Mouse (Mus musculus): ENCODE measurements around the gene Fahd2a. TPM values are rescaled to one million over a fixed set of nuclear protein-coding genes. Genes with fewer than 3 reads are reported as not detected.
A peak's percentile ranks its signal among the peaks of the same experiment; 100 is the strongest.

The Fahd2a gene
- total RNA-seq (2014; rRNA removed; ENCODE audit: low replicate concordance) (30.3 and 58.0 TPM in 2 replicates), polyA plus RNA-seq (2015; fragmentation: Nextera tagmentation; extraction: Ambion mirVana) (37.9 and 43.3 TPM in 2 replicates)

GRCm38 (mm10) chr2:127444055-127444789 lies at the start of gene Fahd2a:
Gene Fahd2a, minus strand, starts transcription at chr2:127444565.
- Histone ChIP-seq H3K27me3 (ENCODE audit: control insufficient read depth, insufficient read depth, low read length) (no peaks in the 10 kb centered on the region), H3K4me3 (ENCODE audit: low read depth, low read length) (peak within 1 kb of the TSS; percentile 68), H3K9ac (replicated peaks; ENCODE audit: low read depth, low read length) (peak within 1 kb of the TSS; percentile 63), H3K9me3 (replicated peaks; ENCODE audit: control insufficient read depth, low read length) (no peaks in the 10 kb centered on the region), H3K4me2 (ENCODE audit: low read depth, low read length) (peak within 1 kb of the TSS; percentile 74), H3K4me1 (ENCODE audit: control insufficient read depth, insufficient read depth) (no peaks in the 10 kb centered on the region), H3K36me3 (replicated peaks; ENCODE audit: control insufficient read depth, insufficient read depth, low read length) (peaks cover 3% of the 10 kb centered on the region; the same call in 1 of the 2 replicates), H3K27ac (ENCODE audit: low read depth) (0 out of 2 replicates have a peak within 1 kb of the TSS, but pooled peaks have one; percentile 28)
- TF ChIP-seq EP300 (IDR thresholded peaks at IDR 0.05; ENCODE audit: low read depth): no peak
- TF ChIP-seq CTCF (IDR thresholded peaks at IDR 0.05; ENCODE audit: low read depth): no peak
- DNase-seq (ENCODE audit: low spot score) (peak; percentile 85), ATAC-seq (ENCODE audit: insufficient read depth, low read depth) (peak; percentile 92)
- WGBS: 3% methylated on average over 37 of the region's 37 CpGs

DNA sequence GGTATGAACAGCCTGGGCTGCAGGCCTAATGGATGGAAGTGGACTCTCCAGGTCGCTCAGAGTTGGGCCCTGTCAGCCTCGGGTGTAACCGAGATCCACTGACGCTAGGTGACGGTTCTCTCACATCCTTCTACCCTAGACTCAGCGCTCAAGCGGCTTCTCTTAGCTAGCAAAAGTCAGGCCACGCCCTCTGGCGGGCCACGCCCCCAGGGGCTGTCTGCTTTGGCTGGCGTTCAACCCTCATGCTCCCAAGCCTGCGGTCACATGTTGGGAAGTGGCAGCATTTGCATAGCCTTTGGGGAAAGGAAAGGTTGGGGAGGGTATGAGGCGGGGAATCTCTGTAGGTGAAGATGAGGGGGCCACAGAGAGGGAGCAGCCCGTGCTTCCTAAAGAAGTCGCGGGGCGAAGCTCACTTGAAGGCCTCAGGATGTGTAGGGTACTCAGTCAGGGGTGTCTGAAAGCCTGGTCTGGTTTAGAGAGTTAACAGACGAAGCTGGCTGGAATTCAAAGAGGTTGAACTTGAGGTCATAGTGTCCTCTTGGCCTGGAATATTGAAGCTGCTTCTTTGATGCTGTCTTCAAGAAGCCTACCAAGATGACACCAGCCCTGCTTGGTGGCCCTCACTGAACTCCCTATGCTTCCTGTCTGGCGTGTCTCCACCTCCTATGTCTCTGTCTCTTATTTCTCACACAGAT lies 40.3 kb upstream of the Fahd2a start:
- 8% methylated on average over 19 of the region's 19 CpGs for WGBS
- H3K36me3 ChIP-seq (replicated peaks; ENCODE audit: control insufficient read depth, insufficient read depth, low read length): no peaks in the 10 kb centered on the region
- H3K4me1 ChIP-seq (ENCODE audit: control insufficient read depth, insufficient read depth): peaks cover 11% of the 10 kb centered on the region
- peak; percentile 76 for DNase-seq (ENCODE audit: low spot score)
- no peak overlapping the region for H3K27ac ChIP-seq (ENCODE audit: low read depth)
- H3K4me3 ChIP-seq (ENCODE audit: low read depth, low read length): peak overlapping the region; percentile 15; the same call in 1 of the 2 replicates
- peaks cover 63% of the 10 kb centered on the region for H3K27me3 ChIP-seq (ENCODE audit: control insufficient read depth, insufficient read depth, low read length)
- TF ChIP-seq CTCF (IDR thresholded peaks at IDR 0.05; ENCODE audit: low read depth) (no peak), EP300 (IDR thresholded peaks at IDR 0.05; ENCODE audit: low read depth) (no peak)
- H3K4me2 ChIP-seq (ENCODE audit: low read depth, low read length): peak overlapping the region; percentile 44
- ATAC-seq (ENCODE audit: insufficient read depth, low read depth): peak; percentile 65; the same call in 1 of the 2 replicates
- no peak overlapping the region for H3K9ac ChIP-seq (replicated peaks; ENCODE audit: low read depth, low read length)
- no peaks in the 10 kb centered on the region for H3K9me3 ChIP-seq (replicated peaks; ENCODE audit: control insufficient read depth, low read length)

GRCm38 (mm10) chr2:127483001-127483400 lies 38.6 kb upstream of the Fahd2a start:
- Histone ChIP-seq H3K4me3 (ENCODE audit: low read depth, low read length) (peak overlapping the region; percentile 45), H3K27ac (ENCODE audit: low read depth) (no peak overlapping the region), H3K4me2 (ENCODE audit: low read depth, low read length) (peak overlapping the region; percentile 65), H3K36me3 (replicated peaks; ENCODE audit: control insufficient read depth, insufficient read depth, low read length) (no peaks in the 10 kb centered on the region), H3K27me3 (ENCODE audit: control insufficient read depth, insufficient read depth, low read length) (peaks cover 70% of the 10 kb centered on the region), H3K9me3 (replicated peaks; ENCODE audit: control insufficient read depth, low read length) (no peaks in the 10 kb centered on the region), H3K9ac (replicated peaks; ENCODE audit: low read depth, low read length) (no peak overlapping the region), H3K4me1 (ENCODE audit: control insufficient read depth, insufficient read depth) (peaks cover 11% of the 10 kb centered on the region)
- TF ChIP-seq CTCF (IDR thresholded peaks at IDR 0.05; ENCODE audit: low read depth) (no peak), EP300 (IDR thresholded peaks at IDR 0.05; ENCODE audit: low read depth) (no peak)
- ATAC-seq (ENCODE audit: insufficient read depth, low read depth) (no peak), DNase-seq (ENCODE audit: low spot score) (no peak)
- whole genome bisulfite sequencing: under 1% methylated on average over 21 of the region's 21 CpGs

- under 1% methylated on average over 19 of the region's 21 CpGs for WGBS
- Histone ChIP-seq H3K4me2 (ENCODE audit: low read depth, low read length) (peak overlapping the region; percentile 65), H3K27ac (ENCODE audit: low read depth) (no peak overlapping the region)
These were observed 38.2 kb upstream of the Fahd2a start for GRCm38 (mm10) chr2:127482533-127482911.

GRCm38 (mm10) chr2:127481841-127482532 lies 37.6 kb upstream of the Fahd2a start:
- no peaks in the 10 kb centered on the region for H3K36me3 ChIP-seq (replicated peaks; ENCODE audit: control insufficient read depth, insufficient read depth, low read length)
- H3K9ac ChIP-seq (replicated peaks; ENCODE audit: low read depth, low read length): no peak overlapping the region
- peak overlapping the region; percentile 65 for H3K4me2 ChIP-seq (ENCODE audit: low read depth, low read length)
- peaks cover 11% of the 10 kb centered on the region for H3K4me1 ChIP-seq (ENCODE audit: control insufficient read depth, insufficient read depth)
- H3K9me3 ChIP-seq (replicated peaks; ENCODE audit: control insufficient read depth, low read length): no peaks in the 10 kb centered on the region
- no peak overlapping the region for H3K27ac ChIP-seq (ENCODE audit: low read depth)
- H3K27me3 ChIP-seq (ENCODE audit: control insufficient read depth, insufficient read depth, low read length): peaks cover 68% of the 10 kb centered on the region
- TF ChIP-seq EP300 (IDR thresholded peaks at IDR 0.05; ENCODE audit: low read depth) (no peak), CTCF (IDR thresholded peaks at IDR 0.05; ENCODE audit: low read depth) (no peak)
- WGBS: under 1% methylated on average over 56 of the region's 59 CpGs
- DNase-seq (ENCODE audit: low spot score) (no peak), ATAC-seq (ENCODE audit: insufficient read depth, low read depth) (peak; percentile 13; the same call in 1 of the 2 replicates)
- H3K4me3 ChIP-seq (ENCODE audit: low read depth, low read length): peak overlapping the region; percentile 45

More at GRCm38 (mm10) chr2:127482533-127482911, 38.2 kb upstream of the Fahd2a start:
- Histone ChIP-seq H3K4me1 (ENCODE audit: control insufficient read depth, insufficient read depth) (peaks cover 11% of the 10 kb centered on the region), H3K4me3 (ENCODE audit: low read depth, low read length) (peak overlapping the region; percentile 45), H3K9me3 (replicated peaks; ENCODE audit: control insufficient read depth, low read length) (no peaks in the 10 kb centered on the region), H3K27me3 (ENCODE audit: control insufficient read depth, insufficient read depth, low read length) (peaks cover 70% of the 10 kb centered on the region), H3K36me3 (replicated peaks; ENCODE audit: control insufficient read depth, insufficient read depth, low read length) (no peaks in the 10 kb centered on the region), H3K9ac (replicated peaks; ENCODE audit: low read depth, low read length) (no peak overlapping the region)
- ATAC-seq (ENCODE audit: insufficient read depth, low read depth): peak; percentile 69
- TF ChIP-seq EP300 (IDR thresholded peaks at IDR 0.05; ENCODE audit: low read depth): no peak
- no peak for TF ChIP-seq CTCF (IDR thresholded peaks at IDR 0.05; ENCODE audit: low read depth)
- DNase-seq (ENCODE audit: low spot score): no peak

Data from heart, postnatal 0 days (tissue).